Comparison of ENCODE assay signal across 9 mouse cellular contexts in the genomic region with DNA sequence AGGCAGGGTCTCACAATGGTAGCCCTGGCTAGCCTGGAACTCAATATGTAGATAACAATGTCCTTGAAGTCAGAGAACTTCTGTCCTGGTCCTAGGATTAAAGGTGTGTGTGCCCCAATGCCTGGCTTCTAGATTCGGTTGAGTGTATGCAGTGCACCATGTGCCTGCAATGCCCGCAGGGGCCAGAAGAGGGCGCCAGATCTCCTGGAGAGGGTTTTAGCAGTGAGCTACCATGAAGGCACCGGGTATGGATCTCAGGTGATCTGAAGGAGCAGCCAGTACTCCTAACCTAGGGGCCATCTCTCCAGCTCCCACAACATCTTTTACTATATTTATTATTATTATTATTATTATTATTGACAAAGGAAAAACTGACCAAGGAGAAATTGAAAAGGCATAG. TPM values are rescaled to one million over a fixed set of nuclear protein-coding genes. Genes with fewer than 3 reads are reported as not detected.
DNase-seq lines count a peak whose midpoint lies in the region; ATAC-seq and TF ChIP-seq lines count a peak whose summit lies in the region.
"Had no signal": no experiment of that assay in that cellular context is flagged by ENCODE, and none has a peak within 500 bp of the region (broad histone marks: within the 10 kb centered on the region; RNA-seq: fewer than 3 reads in every experiment).

No protein-coding gene starts in this region.

- peak; percentile 87 for DNase-seq in CH12.LX (ENCODE audit: extremely low read depth)
- peak; percentile 79 to 81 for DNase-seq in adrenal gland, postnatal 4 days (ENCODE audit: low spot score in 2 of 2)
- peak; percentile 88 to 94 for DNase-seq in kidney, postnatal 25 days
- DNase-seq in liver, postnatal 0 days, result peak; percentile 95
- peak; percentile 84 for DNase-seq in ovary, postnatal 36 days (ENCODE audit: low spot score)
- DNase-seq in thymus, postnatal 10 days (ENCODE audit: low spot score in 2 of 2), result peak; percentile 62 to 85

- H3K36me3 ChIP-seq in CH12.LX (replicated peaks in 1 of 2; ENCODE audit: control insufficient read depth in 1 of 2, insufficient read depth in 1 of 2, low read length in 1 of 2), result peaks cover 45 to 86% of the 10 kb centered on the region in 2 experiments
- H3K36me3 ChIP-seq in heart, embryonic 15.5 days, result peaks cover 29% of the 10 kb centered on the region
- H3K36me3 ChIP-seq in liver, postnatal 0 days (replicated peaks; ENCODE audit: insufficient read depth, low read length), result peaks cover 50% of the 10 kb centered on the region

- no peak overlapping the region for H3K9ac ChIP-seq in CH12.LX (ENCODE audit: insufficient read depth, low read depth)
- H3K9ac ChIP-seq in heart, embryonic 15.5 days, result no peak overlapping the region
- no peak overlapping the region for H3K9ac ChIP-seq in liver, postnatal 0 days (replicated peaks)

- no peak overlapping the region for H3K4me2 ChIP-seq in CH12.LX (ENCODE audit: insufficient read depth, low read depth, poor library complexity, severe bottlenecking)
- no peak overlapping the region for H3K4me2 ChIP-seq in heart, embryonic 15.5 days
- no peak overlapping the region for H3K4me2 ChIP-seq in liver, postnatal 0 days (ENCODE audit: low read depth, low read length)

- no peaks in the 10 kb centered on the region for H3K4me1 ChIP-seq in CH12.LX (ENCODE audit: control insufficient read depth in 1 of 2, insufficient read depth in 2 of 2)
- peaks cover 33% of the 10 kb centered on the region for H3K4me1 ChIP-seq in heart, embryonic 15.5 days (replicated peaks)
- peaks cover 13% of the 10 kb centered on the region; the same call in 1 of the 2 replicates for H3K4me1 ChIP-seq in liver, postnatal 0 days (ENCODE audit: insufficient read depth)

- peak; percentile 92 for TF ChIP-seq RAD21 in CH12.LX (IDR thresholded peaks at IDR 0.05; ENCODE audit: low read depth, low read length)

- H3K9me3 ChIP-seq in CH12.LX (replicated peaks; ENCODE audit: low read length), result no peaks in the 10 kb centered on the region
- no peaks in the 10 kb centered on the region for H3K9me3 ChIP-seq in heart, embryonic 15.5 days (replicated peaks)
- H3K9me3 ChIP-seq in liver, postnatal 0 days (ENCODE audit: low read length), result no peaks in the 10 kb centered on the region

- no peaks in the 10 kb centered on the region for H3K79me2 ChIP-seq in CH12.LX (replicated peaks; ENCODE audit: control insufficient read depth, extremely low read depth, insufficient read depth, poor library complexity, severe bottlenecking)

- H3K4me3 ChIP-seq in CH12.LX (replicated peaks in 1 of 3; ENCODE audit: low read depth in 2 of 3, low read length in 2 of 3, poor library complexity in 1 of 3), result no peak overlapping the region
- no peak overlapping the region for H3K4me3 ChIP-seq in heart, embryonic 15.5 days
- no peak overlapping the region for H3K4me3 ChIP-seq in liver, postnatal 0 days (ENCODE audit: low read depth, low read length)

- no peaks in the 10 kb centered on the region for H3K27me3 ChIP-seq in CH12.LX (replicated peaks)
- no peaks in the 10 kb centered on the region for H3K27me3 ChIP-seq in heart, embryonic 15.5 days
- H3K27me3 ChIP-seq in liver, postnatal 0 days (ENCODE audit: insufficient read depth, low read length), result no peaks in the 10 kb centered on the region

- TF ChIP-seq CTCF in CH12.LX (conservative IDR thresholded peaks at IDR 0.05 in 1 of 2, IDR thresholded peaks at IDR 0.05 in 1 of 2; ENCODE audit: low read depth in 2 of 2, low read length in 2 of 2), result peak; percentile 91 to 97
- peak; percentile 98 for TF ChIP-seq CTCF in liver, postnatal 0 days (IDR thresholded peaks at IDR 0.05; ENCODE audit: low read depth)

- dilution Hi-C loops in CH12.LX (cut with MboI; ENCODE audit: extremely low pct_ligation_motif_present, extremely low pct_unique_long_range_greater_than_20kb, low sequenced_read_pairs), result no loop called here

- peak; percentile 54 for ATAC-seq in erythroblast, adult 5-6 weeks (replicated peaks; ENCODE audit: low FRiP score, poor library complexity, severe bottlenecking)
- ATAC-seq in heart, embryonic 15.5 days (replicated peaks; ENCODE audit: insufficient number of reproducible peaks, insufficient read depth, low FRiP score, low read depth), result peak; percentile 44; the same call in 1 of the 2 replicates
- ATAC-seq in liver, postnatal 0 days, result peak; percentile 64

- 7% methylated on average over 4 of the region's 4 CpGs for WGBS in heart, embryonic 15.5 days
- WGBS in liver, postnatal 0 days (ENCODE audit: insufficient replicate concordance), result 7% methylated on average over 4 of the region's 4 CpGs

- no peak for TF ChIP-seq EP300 in CH12.LX (IDR thresholded peaks at IDR 0.05; ENCODE audit: low read length)
- no peak for TF ChIP-seq EP300 in liver, postnatal 0 days (IDR thresholded peaks at IDR 0.05; ENCODE audit: low read depth)

- in situ Hi-C loops in CH12.LX (cut with MboI; ENCODE audit: low pct_ligation_motif_present, low pct_unique_long_range_greater_than_20kb, low sequenced_read_pairs), result loop anchor here (5.0 kb wide), 1 partner anchor 96 kb away; no protein-coding TSS in a partner anchor

- H3K27ac ChIP-seq in CH12.LX (ENCODE audit: insufficient read depth, low read depth), result no peak overlapping the region
- no peak overlapping the region for H3K27ac ChIP-seq in heart, embryonic 15.5 days
- H3K27ac ChIP-seq in liver, postnatal 0 days (ENCODE audit: low read depth), result no peak overlapping the region

- TF ChIP-seq POLR2A in CH12.LX (IDR thresholded peaks at IDR 0.05; ENCODE audit: low read depth, low read length), result no peak

TF ChIP-seq in CH12.LX, 34 proteins besides CTCF, POLR2A, EP300 and RAD21:
- TF ChIP-seq ZMIZ1 (IDR thresholded peaks at IDR 0.05; ENCODE audit: low read depth, low read length) (no peak), CHD2 (IDR thresholded peaks at IDR 0.05; ENCODE audit: low read length) (no peak), ZC3H11A (IDR thresholded peaks at IDR 0.05; ENCODE audit: low read depth, low read length) (peak; percentile 82), SMC3 (IDR thresholded peaks at IDR 0.05; ENCODE audit: low read depth, low read length) (peak; percentile 96), ELF1 (IDR thresholded peaks at IDR 0.05; ENCODE audit: low read depth, low read length) (no peak), RCOR1 (conservative IDR thresholded peaks at IDR 0.05; ENCODE audit: low read depth, low read length) (no peak), ZNF384 (IDR thresholded peaks at IDR 0.05; ENCODE audit: low read depth, low read length) (no peak), ETS1 (conservative IDR thresholded peaks at IDR 0.05; ENCODE audit: low read depth, low read length) (no peak), SIN3A (IDR thresholded peaks at IDR 0.05; ENCODE audit: low read length) (no peak), CHD1 (IDR thresholded peaks at IDR 0.05; ENCODE audit: low read depth, low read length) (no peak), TCF12 (IDR thresholded peaks at IDR 0.05; ENCODE audit: low read depth, low read length) (0 out of 2 replicates have a peak, but pooled peaks have one; percentile 5), PAX5 (IDR thresholded peaks at IDR 0.05; ENCODE audit: low read length) (no peak), MAZ (IDR thresholded peaks at IDR 0.05; ENCODE audit: low read depth, low read length) (no peak), MAX (IDR thresholded peaks at IDR 0.05; ENCODE audit: low read length) (peak; percentile 37; the same call in 1 of the 2 replicates), MYC (IDR thresholded peaks at IDR 0.05; ENCODE audit: low read depth, low read length) (peak; percentile 52; the same call in 1 of the 2 replicates), IRF4 (IDR thresholded peaks at IDR 0.05; ENCODE audit: low read depth, low read length) (no peak), UBTF (IDR thresholded peaks at IDR 0.05; ENCODE audit: low read depth, low read length) (no peak), KAT2A (IDR thresholded peaks at IDR 0.05; ENCODE audit: insufficient replicate concordance, low read length) (no peak), BHLHE40 (IDR thresholded peaks at IDR 0.05; ENCODE audit: low read depth, low read length) (no peak), ZKSCAN1 (IDR thresholded peaks at IDR 0.05; ENCODE audit: borderline replicate concordance, low read depth, low read length) (no peak), USF1 (IDR thresholded peaks at IDR 0.05; ENCODE audit: low read depth, low read length) (no peak), E2F4 (IDR thresholded peaks at IDR 0.05; ENCODE audit: insufficient replicate concordance, low read depth, low read length) (no peak), POLR2AphosphoS2 (IDR thresholded peaks at IDR 0.05; ENCODE audit: low read depth, low read length) (no peak), HCFC1 (IDR thresholded peaks at IDR 0.05; ENCODE audit: low read depth, low read length) (no peak)

RNA-seq across cellular contexts. Expression of gene Ssh1, which starts 37.2 kb away (rescaled TPM):
- total RNA-seq in CH12.LX (2012; rRNA removed), result 5.6 and 8.2 TPM in 2 replicates
- 2.3 and 3.0 TPM in 2 replicates for total RNA-seq in CH12.LX (2014; rRNA removed)
- polyA plus RNA-seq in CH12.LX (2012; ENCODE audit: insufficient read length, low read depth), result 8.1 and 8.9 TPM in 2 replicates
- 10 to 100 TPM; 25.0 to 27.4 TPM for total RNA-seq in adrenal gland, postnatal 4 days (2021)
- 55.9 and 63.5 TPM in 2 replicates for total RNA-seq in erythroblast, adult 5-6 weeks (2015; ENCODE audit: low replicate concordance)
- 60.6 and 63.8 TPM in 2 replicates for total RNA-seq in erythroblast, adult 5-6 weeks (2017; ENCODE audit: low replicate concordance)
- polyA plus RNA-seq in heart, embryonic 15.5 days (2015; fragmentation: Nextera tagmentation; extraction: Ambion mirVana), result 9.0 and 11.7 TPM in 2 replicates
- 3.7 and 4.3 TPM in 2 replicates for polyA plus RNA-seq in liver, postnatal 0 days (2015; fragmentation: Nextera tagmentation; extraction: Ambion mirVana)

RNA-seq across cellular contexts. Expression of gene Dao, which starts 47.0 kb away (rescaled TPM):
- 0.97 and 1.4 TPM in 2 replicates for total RNA-seq in CH12.LX (2012; rRNA removed)
- 1.9 TPM in 2 replicates for total RNA-seq in CH12.LX (2014; rRNA removed)
- 3.6 TPM in 2 replicates for polyA plus RNA-seq in CH12.LX (2012; ENCODE audit: insufficient read length, low read depth)
- total RNA-seq in adrenal gland, postnatal 4 days (2021), result 10 to 100 TPM in 1 of 2 experiments, under 1 TPM in 1; 0.51 to 16.1 TPM
- not detected in 2 replicates for total RNA-seq in erythroblast, adult 5-6 weeks (2015; ENCODE audit: low replicate concordance)
- total RNA-seq in erythroblast, adult 5-6 weeks (2017; ENCODE audit: low replicate concordance), result not detected in 2 replicates
- not detected in 2 replicates for polyA plus RNA-seq in heart, embryonic 15.5 days (2015; fragmentation: Nextera tagmentation; extraction: Ambion mirVana)
- not detected in 2 replicates for polyA plus RNA-seq in liver, postnatal 0 days (2015; fragmentation: Nextera tagmentation; extraction: Ambion mirVana)
- total RNA-seq: hematopoietic stem cell, adult 5-6 weeks had no signal

RNA-seq across cellular contexts. Expression of gene Coro1c, which starts 48.0 kb away (rescaled TPM):
- total RNA-seq in CH12.LX (2012; rRNA removed), result 66.1 and 74.6 TPM in 2 replicates
- total RNA-seq in CH12.LX (2014; rRNA removed), result 67.9 and 69.9 TPM in 2 replicates
- 87.4 and 96.4 TPM in 2 replicates for polyA plus RNA-seq in CH12.LX (2012; ENCODE audit: insufficient read length, low read depth)
- total RNA-seq in adrenal gland, postnatal 4 days (2021), result 100 to 1,000 TPM in 1 of 2 experiments, 10 to 100 TPM in 1; 99.1 to 105 TPM
- 23.2 and 30.9 TPM in 2 replicates for total RNA-seq in erythroblast, adult 5-6 weeks (2015; ENCODE audit: low replicate concordance)
- 20.5 and 26.8 TPM in 2 replicates for total RNA-seq in erythroblast, adult 5-6 weeks (2017; ENCODE audit: low replicate concordance)
- 72.7 and 95.4 TPM in 2 replicates for polyA plus RNA-seq in heart, embryonic 15.5 days (2015; fragmentation: Nextera tagmentation; extraction: Ambion mirVana)
- 23.6 and 27.6 TPM in 2 replicates for polyA plus RNA-seq in liver, postnatal 0 days (2015; fragmentation: Nextera tagmentation; extraction: Ambion mirVana)
